Mouse (Mus musculus): ENCODE results near the gene Gpr179. TPM values are rescaled to one million over a fixed set of nuclear protein-coding genes. Genes with fewer than 3 reads are reported as not detected.
"Not testable (repeated sequence)": the region's sequence is repeated elsewhere in the genome, so short reads cannot be mapped to it uniquely, and the experiment has no call there.

Gene Gpr179
- polyA plus RNA-seq, 1 experiment from 2014 or later: 0.16 TPM

GRCm38 (mm10) chr11:97314751-97315503 lies 37.0 kb downstream of the Gpr179 start:
- H3K4me1 ChIP-seq (replicated peaks): peaks cover 25% of the 10 kb centered on the region
- ATAC-seq (ENCODE audit: low FRiP score): no peak
- 0 out of 2 replicates have a peak overlapping the region, but pooled peaks have one; percentile 26 for H3K27ac ChIP-seq
- H3K4me3 ChIP-seq: peak overlapping the region; percentile 55
- 54% methylated on average over 8 of the region's 8 CpGs for WGBS
- peak overlapping the region; percentile 49; the same call in 1 of the 2 replicates for H3K9ac ChIP-seq
- H3K4me2 ChIP-seq: peak overlapping the region; percentile 55
- H3K27me3 ChIP-seq: peaks cover 8% of the 10 kb centered on the region; the same call in 1 of the 2 replicates
- H3K36me3 ChIP-seq: no peaks in the 10 kb centered on the region
- H3K9me3 ChIP-seq: no peaks in the 10 kb centered on the region

GRCm38 (mm10) chr11:97314110-97314509 lies 37.8 kb downstream of the Gpr179 start:
- H3K27ac ChIP-seq: no peak overlapping the region
- peaks cover 33% of the 10 kb centered on the region for H3K4me1 ChIP-seq (replicated peaks)
- WGBS: 92% methylated on average over 3 of the region's 3 CpGs
- no peak overlapping the region for H3K9ac ChIP-seq
- H3K9me3 ChIP-seq: no peaks in the 10 kb centered on the region
- ATAC-seq (ENCODE audit: low FRiP score): no peak
- H3K4me2 ChIP-seq: no peak overlapping the region
- peaks cover 8% of the 10 kb centered on the region; the same call in 1 of the 2 replicates for H3K27me3 ChIP-seq
- no peaks in the 10 kb centered on the region for H3K36me3 ChIP-seq
- H3K4me3 ChIP-seq: no peak overlapping the region

DNA sequence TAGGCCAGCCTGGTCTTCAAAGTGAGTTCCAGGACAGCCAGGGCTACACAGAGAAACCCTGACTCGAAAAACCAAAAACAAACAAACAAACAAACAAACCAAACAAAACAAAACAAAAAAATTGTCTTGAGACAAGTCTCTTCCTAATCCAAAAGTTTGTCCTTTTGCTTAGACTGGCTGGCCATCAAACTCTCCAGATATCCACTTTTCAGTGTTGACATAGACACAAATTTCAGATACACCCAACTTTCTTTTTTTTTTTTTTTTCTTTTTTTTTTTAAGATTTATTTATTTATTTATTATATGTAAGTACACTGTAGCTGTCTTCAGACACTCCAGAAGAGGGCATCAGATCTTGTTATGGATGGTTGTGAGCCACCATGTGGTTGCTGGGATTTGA lies 39.0 kb downstream of the Gpr179 start:
- H3K4me1 ChIP-seq (replicated peaks): peaks cover 34% of the 10 kb centered on the region
- H3K27me3 ChIP-seq; H3K4me3 ChIP-seq; H3K9me3 ChIP-seq; H3K4me2 ChIP-seq; H3K9ac ChIP-seq; H3K36me3 ChIP-seq; ATAC-seq (ENCODE audit: low FRiP score); H3K27ac ChIP-seq: not testable (repeated sequence)
- WGBS: 100% methylated on average over 1 of the region's 1 CpGs

GRCm38 (mm10) chr11:97310895-97311631 lies 40.8 kb downstream of the Gpr179 start:
- peak overlapping the region; percentile 43 for H3K9ac ChIP-seq
- no peaks in the 10 kb centered on the region for H3K36me3 ChIP-seq
- WGBS: 6% methylated on average over 18 of the region's 18 CpGs
- 0 out of 2 replicates have a peak overlapping the region, but pooled peaks have one; percentile 18 for H3K27ac ChIP-seq
- H3K4me2 ChIP-seq: peak overlapping the region; percentile 65
- no peak for ATAC-seq (ENCODE audit: low FRiP score)
- no peaks in the 10 kb centered on the region for H3K9me3 ChIP-seq
- H3K4me1 ChIP-seq (replicated peaks): peaks cover 25% of the 10 kb centered on the region
- peaks cover 8% of the 10 kb centered on the region; the same call in 1 of the 2 replicates for H3K27me3 ChIP-seq
- H3K4me3 ChIP-seq: peak overlapping the region; percentile 19

GRCm38 (mm10) chr11:97309911-97310571 lies 41.8 kb downstream of the Gpr179 start:
- Histone ChIP-seq H3K9ac (peak overlapping the region; percentile 69), H3K27ac (no peak overlapping the region), H3K4me1 (replicated peaks) (peaks cover 25% of the 10 kb centered on the region), H3K4me3 (peak overlapping the region; percentile 39), H3K27me3 (peaks cover 8% of the 10 kb centered on the region; the same call in 1 of the 2 replicates), H3K9me3 (no peaks in the 10 kb centered on the region), H3K36me3 (no peaks in the 10 kb centered on the region), H3K4me2 (peak overlapping the region; percentile 65)
- WGBS: under 1% methylated on average over 25 of the region's 25 CpGs
- peak; percentile 75 for ATAC-seq (ENCODE audit: low FRiP score)

DNA sequence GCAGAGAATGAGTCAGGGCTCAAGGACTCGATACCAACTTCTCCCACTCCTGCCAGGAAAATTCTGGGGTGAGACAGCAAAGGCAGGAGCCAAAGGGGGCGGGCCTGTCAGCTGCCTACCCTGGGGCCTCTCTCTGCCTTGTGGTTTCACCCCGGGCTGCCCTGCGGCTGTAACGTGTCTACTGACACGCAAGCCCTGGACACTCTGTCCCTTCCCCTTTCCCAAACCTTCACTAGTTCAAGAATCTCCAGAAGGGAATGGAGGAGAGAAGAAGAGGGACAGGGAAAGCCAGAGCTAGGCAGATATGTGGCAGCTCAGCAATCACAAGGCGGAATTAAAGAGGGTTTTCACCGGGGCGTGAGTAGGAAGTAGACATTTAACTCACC lies 42.4 kb downstream of the Gpr179 start:
- Histone ChIP-seq H3K27ac (no peak overlapping the region), H3K4me3 (peak overlapping the region; percentile 39), H3K9ac (peak overlapping the region; percentile 69), H3K9me3 (no peaks in the 10 kb centered on the region), H3K4me2 (peak overlapping the region; percentile 65), H3K4me1 (replicated peaks) (peaks cover 25% of the 10 kb centered on the region), H3K36me3 (no peaks in the 10 kb centered on the region), H3K27me3 (peaks cover 8% of the 10 kb centered on the region; the same call in 1 of the 2 replicates)
- no peak for ATAC-seq (ENCODE audit: low FRiP score)
- 7% methylated on average over 9 of the region's 9 CpGs for WGBS

GRCm38 (mm10) chr11:97308806-97309450 lies 42.9 kb downstream of the Gpr179 start:
- H3K9me3 ChIP-seq: no peaks in the 10 kb centered on the region
- H3K4me2 ChIP-seq: peak overlapping the region; percentile 65
- peaks cover 8% of the 10 kb centered on the region; the same call in 1 of the 2 replicates for H3K27me3 ChIP-seq
- peak overlapping the region; percentile 69 for H3K9ac ChIP-seq
- H3K4me3 ChIP-seq: peak overlapping the region; percentile 39
- H3K4me1 ChIP-seq (replicated peaks): peaks cover 25% of the 10 kb centered on the region
- H3K27ac ChIP-seq: no peak overlapping the region
- WGBS: 63% methylated on average over 3 of the region's 3 CpGs
- no peak for ATAC-seq (ENCODE audit: low FRiP score)
- H3K36me3 ChIP-seq: no peaks in the 10 kb centered on the region

DNA sequence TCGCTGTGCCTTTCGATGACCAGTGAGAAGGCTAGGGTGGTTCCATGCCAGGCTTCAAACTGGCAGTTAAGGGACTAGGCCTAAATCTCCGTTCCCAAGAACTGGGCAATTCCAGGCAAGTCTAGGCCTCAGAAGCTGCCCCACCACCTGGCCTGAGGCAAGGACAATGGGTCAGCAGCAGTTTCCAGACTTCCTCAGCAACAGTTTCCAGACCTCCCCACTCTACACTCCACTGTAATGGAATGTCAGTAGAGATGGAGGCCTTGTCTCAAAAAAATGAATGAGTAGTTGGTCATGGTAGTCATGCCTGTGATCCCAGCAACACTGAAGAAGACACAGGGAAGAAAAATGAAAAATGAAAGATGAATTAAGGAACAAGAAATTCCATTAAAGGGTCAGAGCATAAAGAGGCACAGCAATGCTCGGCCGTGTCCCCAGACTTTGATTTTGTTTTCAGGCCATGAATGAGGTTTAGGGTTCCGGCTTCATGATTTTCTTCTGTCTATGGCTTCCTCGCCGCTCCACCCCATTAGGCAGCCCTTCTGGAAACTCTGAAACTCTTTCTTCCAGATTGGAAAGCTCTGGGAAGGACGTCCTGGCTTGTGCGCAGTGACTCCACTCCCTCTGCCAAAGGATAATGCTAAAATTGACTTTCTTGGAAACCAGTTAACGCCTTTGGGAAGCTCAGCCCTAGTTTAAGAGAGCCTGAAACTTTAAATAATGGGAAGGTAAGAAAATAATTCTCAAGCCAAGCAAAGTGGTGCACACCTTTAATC lies 44.4 kb downstream of the Gpr179 start:
- no peak overlapping the region for H3K27ac ChIP-seq
- H3K27me3 ChIP-seq: peaks cover 6% of the 10 kb centered on the region; the same call in 1 of the 2 replicates
- H3K4me1 ChIP-seq (replicated peaks): peaks cover 25% of the 10 kb centered on the region
- H3K9me3 ChIP-seq: no peaks in the 10 kb centered on the region
- no peak for ATAC-seq (ENCODE audit: low FRiP score)
- H3K36me3 ChIP-seq: no peaks in the 10 kb centered on the region
- WGBS: 97% methylated on average over 11 of the region's 11 CpGs
- no peak overlapping the region for H3K4me3 ChIP-seq
- no peak overlapping the region for H3K4me2 ChIP-seq
- H3K9ac ChIP-seq: no peak overlapping the region

DNA sequence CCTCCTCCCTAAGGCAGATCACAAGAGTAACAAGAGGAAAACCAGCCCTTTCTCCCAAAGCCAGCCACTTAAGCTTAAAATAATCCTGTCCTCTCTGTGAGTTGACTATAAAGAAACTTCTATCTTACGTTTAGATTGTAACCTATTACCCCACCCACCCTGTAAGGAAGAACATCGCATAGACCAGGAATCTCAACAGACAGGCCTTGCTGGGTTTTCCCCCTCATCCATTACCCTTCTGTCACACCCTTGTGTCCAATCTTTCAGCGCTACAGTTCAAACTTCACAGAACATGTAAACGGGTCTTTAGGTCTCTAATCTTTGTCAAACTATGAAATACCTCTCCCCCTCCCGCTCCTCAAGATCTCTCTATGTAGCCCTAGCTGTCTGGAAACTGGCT lies 47.2 kb downstream of the Gpr179 start:
- H3K27me3 ChIP-seq: no peaks in the 10 kb centered on the region
- H3K4me2 ChIP-seq: no peak overlapping the region
- H3K4me1 ChIP-seq (replicated peaks): peaks cover 5% of the 10 kb centered on the region
- H3K9me3 ChIP-seq: no peaks in the 10 kb centered on the region
- 86% methylated on average over 5 of the region's 5 CpGs for WGBS
- no peak overlapping the region for H3K27ac ChIP-seq
- H3K9ac ChIP-seq: no peak overlapping the region
- no peak overlapping the region for H3K4me3 ChIP-seq
- no peak for ATAC-seq (ENCODE audit: low FRiP score)
- no peaks in the 10 kb centered on the region for H3K36me3 ChIP-seq

DNA sequence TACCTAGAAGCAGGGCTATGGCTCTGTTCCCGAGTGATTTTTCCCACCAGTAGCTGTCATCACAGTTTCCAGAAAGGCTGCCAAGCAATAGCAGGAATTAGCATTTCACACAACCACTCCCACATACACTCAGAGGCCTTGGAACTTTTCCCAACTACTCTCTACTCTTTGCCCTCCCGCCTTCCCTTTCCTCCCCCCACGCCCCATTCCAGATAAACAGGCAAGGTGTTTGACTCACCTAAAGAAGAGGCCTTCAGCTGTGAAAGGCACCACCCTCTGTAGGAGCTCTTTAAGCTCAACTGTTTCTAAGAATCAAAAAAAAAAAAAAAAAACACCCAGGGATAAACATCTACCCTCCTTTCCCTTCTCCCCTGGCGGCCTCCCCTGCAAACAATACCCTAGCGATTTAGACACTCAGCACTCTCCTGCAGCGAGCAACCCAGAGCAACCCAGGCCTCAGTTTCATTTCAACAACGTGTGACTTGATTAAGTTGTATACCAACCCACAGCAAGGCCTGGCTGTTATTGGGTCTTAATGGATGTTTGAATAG lies 49.6 kb downstream of the Gpr179 start:
- Histone ChIP-seq H3K27ac (peak overlapping the region; percentile 23; the same call in 1 of the 2 replicates), H3K36me3 (no peaks in the 10 kb centered on the region), H3K9me3 (no peaks in the 10 kb centered on the region), H3K4me2 (no peak overlapping the region), H3K9ac (no peak overlapping the region), H3K27me3 (no peaks in the 10 kb centered on the region), H3K4me1 (replicated peaks) (no peaks in the 10 kb centered on the region; the same call in 1 of the 2 replicates), H3K4me3 (no peak overlapping the region)
- ATAC-seq (ENCODE audit: low FRiP score): no peak
- 42% methylated on average over 7 of the region's 7 CpGs for WGBS

- Histone ChIP-seq H3K4me1 (replicated peaks) (no peaks in the 10 kb centered on the region; the same call in 1 of the 2 replicates), H3K4me3 (no peak overlapping the region), H3K9ac (no peak overlapping the region), H3K36me3 (no peaks in the 10 kb centered on the region), H3K4me2 (no peak overlapping the region), H3K9me3 (no peaks in the 10 kb centered on the region), H3K27me3 (no peaks in the 10 kb centered on the region), H3K27ac (no peak overlapping the region)
- no peak for ATAC-seq (ENCODE audit: low FRiP score)
- WGBS: 91% methylated on average over 16 of the region's 16 CpGs
These were observed 50.5 kb downstream of the Gpr179 start for GRCm38 (mm10) chr11:97301406-97301805.

Data from hindbrain, embryonic 13.5 days (tissue).